Mouse (Mus musculus) thymus, postnatal 4 days (tissue): ENCODE measurements around the gene Gm21992.

ENCODE experiments used
- DNase-seq: peaks from one replicate; pipeline ENCODE4 v3.0.0; 2021

The Gm21992 gene

GRCm38 (mm10) chr19:4747631-4748312, 63.6 kb downstream of the Gm21992 start:
- no peak for DNase-seq

GRCm38 (mm10) chr19:4746611-4747010, 64.8 kb downstream of the Gm21992 start:
- DNase-seq, result no peak

GRCm38 (mm10) chr19:4745681-4746080, 65.7 kb downstream of the Gm21992 start:
- DNase-seq, result no peak

GRCm38 (mm10) chr19:4745057-4745456, 66.4 kb downstream of the Gm21992 start:
- no peak for DNase-seq

- no peak for DNase-seq
Observed at GRCm38 (mm10) chr19:4744026-4744425, 67.4 kb downstream of the Gm21992 start.

GRCm38 (mm10) chr19:4743524-4743923, 67.9 kb downstream of the Gm21992 start:
- DNase-seq, result peak; percentile 53

GRCm38 (mm10) chr19:4742229-4742628, 69.2 kb downstream of the Gm21992 start:
- no peak for DNase-seq

- DNase-seq, result no peak
Observed at GRCm38 (mm10) chr19:4741482-4741881, 69.9 kb downstream of the Gm21992 start.

GRCm38 (mm10) chr19:4739762-4740161, 71.7 kb downstream of the Gm21992 start:
- no peak for DNase-seq

GRCm38 (mm10) chr19:4739053-4739452, 72.4 kb downstream of the Gm21992 start:
- no peak for DNase-seq

GRCm38 (mm10) chr19:4737866-4738265, 73.5 kb downstream of the Gm21992 start:
- DNase-seq, result no peak

- no peak for DNase-seq
Observed at GRCm38 (mm10) chr19:4733052-4733451, 78.4 kb downstream of the Gm21992 start.

GRCm38 (mm10) chr19:4729186-4729585, 82.2 kb downstream of the Gm21992 start:
- no peak for DNase-seq

GRCm38 (mm10) chr19:4720671-4721244, 90.7 kb downstream of the Gm21992 start:
- peak; percentile 20 for DNase-seq

- DNase-seq, result no peak
Observed at GRCm38 (mm10) chr19:4720112-4720511, 91.3 kb downstream of the Gm21992 start.

GRCm38 (mm10) chr19:4719351-4719764, 92.1 kb downstream of the Gm21992 start:
- no peak for DNase-seq

GRCm38 (mm10) chr19:4718716-4719115, 92.7 kb downstream of the Gm21992 start:
- DNase-seq, result no peak

GRCm38 (mm10) chr19:4717281-4717680, 94.1 kb downstream of the Gm21992 start:
- no peak for DNase-seq

GRCm38 (mm10) chr19:4716756-4717155, 94.7 kb downstream of the Gm21992 start:
- DNase-seq, result no peak

GRCm38 (mm10) chr19:4713886-4714285, 97.5 kb downstream of the Gm21992 start:
- no peak for DNase-seq

- DNase-seq, result no peak
Observed at GRCm38 (mm10) chr19:4712781-4713526, 98.5 kb downstream of the Gm21992 start.

GRCm38 (mm10) chr19:4712156-4712780, 99.1 kb downstream of the Gm21992 start:
- DNase-seq, result peak; percentile 38

GRCm38 (mm10) chr19:4711601-4712155, 99.7 kb downstream of the Gm21992 start:
- peak; percentile 20 for DNase-seq
